Mouse (Mus musculus) adrenal gland, adult 10 weeks (tissue): ENCODE results near the gene Ghrl. TPM values are rescaled to one million over a fixed set of nuclear protein-coding genes. Genes with fewer than 3 reads are reported as not detected.

Source experiments
- polyA plus RNA-seq: library from polyadenylated mRNA; stranded (reverse); fragments of 350-450 nt; fragmentation: Illumina TruSeq; extraction: RNeasy Lipid Tissue Mini Kit (QIAGEN cat#74804); gene quantifications from one replicate; pipeline ENCODE4 v1.2.3, GENCODE M21; 2014; ENCODE audit warnings: low read depth, low replicate concordance

Ghrl gene
- not detected for polyA plus RNA-seq

DNA sequence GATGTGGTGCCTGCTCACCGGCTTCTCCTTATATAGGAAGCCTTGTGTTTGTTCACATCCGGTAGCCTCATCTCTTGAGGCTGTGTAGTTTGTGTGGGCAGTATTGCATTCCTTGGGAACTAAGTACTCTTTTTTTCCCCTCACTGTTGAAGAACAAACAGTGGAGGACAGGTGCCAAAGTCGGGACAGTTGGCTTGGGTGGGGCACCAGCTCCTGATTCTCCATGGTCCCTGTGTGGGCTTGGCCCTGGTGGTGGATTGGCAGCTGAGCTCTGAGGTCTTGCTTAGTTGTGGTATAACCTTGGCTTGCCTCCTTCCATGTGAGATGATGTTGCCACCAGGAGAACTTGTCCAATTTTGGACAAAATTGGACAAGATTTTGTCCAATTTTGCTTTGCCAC lies at the start of gene Ghrl:
Gene Ghrl, minus strand, starts transcription at position 3 of the 400 bp plus-strand sequence.

DNA sequence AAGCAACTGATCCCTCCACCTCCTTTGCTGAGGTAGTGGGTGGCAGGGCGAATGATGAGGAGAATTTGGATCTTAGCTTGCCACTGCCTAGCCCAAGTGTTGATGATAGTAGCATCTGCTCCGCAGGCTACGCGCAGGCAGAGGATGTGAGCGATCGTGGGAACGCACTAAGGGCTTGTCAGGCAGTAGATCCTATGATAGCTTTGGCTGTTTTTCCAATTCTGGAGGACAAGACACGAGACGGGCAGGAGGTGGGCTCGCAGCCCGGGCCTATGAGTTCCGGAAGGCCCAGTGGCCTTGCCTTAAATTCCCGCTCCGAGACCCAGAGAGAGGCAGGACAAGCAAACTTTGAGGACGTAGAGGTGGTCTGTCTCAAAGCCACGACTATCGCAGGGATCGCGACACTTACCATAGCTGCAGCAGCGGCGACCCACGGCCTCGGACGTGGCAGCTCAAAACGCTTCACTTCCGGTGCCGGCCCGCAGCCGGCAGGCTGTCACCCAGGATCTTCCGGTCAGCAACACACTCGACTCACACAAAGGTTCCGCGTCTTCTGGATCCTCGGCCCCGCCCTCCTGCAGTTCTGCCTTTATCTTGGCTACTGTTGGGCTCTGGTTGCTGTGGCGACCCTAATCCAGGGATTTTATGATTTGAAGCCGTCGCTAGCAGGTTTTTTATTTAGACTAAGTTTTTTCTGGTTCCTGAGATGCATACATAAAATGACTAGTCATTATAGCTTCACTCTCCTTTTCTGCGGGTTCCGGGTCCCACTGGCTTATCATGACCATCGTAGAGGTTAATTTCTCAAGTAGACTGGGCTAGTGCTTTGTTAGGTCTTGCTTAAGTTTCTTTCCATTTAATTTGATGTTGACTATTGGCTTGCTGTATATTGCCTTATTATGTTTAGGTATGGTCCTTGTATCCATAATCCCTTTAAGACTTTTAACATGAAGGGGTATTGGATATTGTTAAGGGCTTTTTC lies 20.8 kb upstream of the Ghrl start, which contains the start of gene Sec13:
Gene Sec13, minus strand, starts transcription at position 508 of the 982 bp plus-strand sequence.

DNA sequence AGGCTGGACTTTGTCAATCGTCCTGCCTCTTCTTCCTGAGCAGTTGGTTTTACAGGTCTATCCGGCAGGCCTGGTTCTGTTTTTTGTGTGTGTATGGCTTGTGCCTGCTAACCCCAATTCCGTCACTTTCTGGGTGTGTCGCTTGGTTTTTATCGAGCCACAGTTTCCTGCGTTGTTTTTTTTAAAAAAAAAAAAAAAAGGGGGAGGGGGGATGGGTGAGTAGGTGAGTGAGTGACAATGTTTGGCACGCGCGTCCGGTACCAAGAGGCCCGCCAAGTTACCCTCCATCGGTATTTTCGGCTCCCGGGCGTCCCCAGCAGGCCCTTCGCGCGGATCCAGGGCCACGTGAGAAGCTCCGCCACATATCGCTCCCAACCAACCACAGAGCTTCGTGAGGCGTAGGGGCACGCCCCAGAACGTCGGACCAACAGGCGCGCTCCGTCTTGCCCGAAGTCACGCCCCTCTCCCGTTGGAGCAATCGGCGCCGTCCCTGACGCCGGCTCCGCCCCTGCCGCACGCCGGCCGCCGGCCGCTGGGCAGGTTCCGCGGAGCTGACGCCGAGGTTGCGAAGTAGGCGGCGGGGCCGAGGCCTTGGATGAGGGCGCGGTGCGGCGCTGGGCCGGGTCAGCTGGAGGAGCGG lies 23.0 kb downstream of the Ghrl start, which contains the start of gene Tatdn2:
Gene Tatdn2, plus strand, starts transcription at position 469 of the 640 bp plus-strand sequence.

Other genes starting within 250 kb of the Ghrl start
- gene Il17rc, start 248.5 kb downstream of the Ghrl start, polyA plus RNA-seq: 0.99 TPM
- gene Creld1, start 236.6 kb downstream of the Ghrl start, polyA plus RNA-seq: 6.1 TPM
- not detected for gene Prrt3, start 217.9 kb downstream of the Ghrl start, polyA plus RNA-seq
- gene Emc3, start 188.2 kb downstream of the Ghrl start, polyA plus RNA-seq: 166 TPM
- gene Fancd2, start 188.2 kb downstream of the Ghrl start, polyA plus RNA-seq: 0.82 TPM
- not detected for gene Fancd2os, start 119.2 kb downstream of the Ghrl start, polyA plus RNA-seq
- 81.6 TPM for gene Brk1, start 115.1 kb downstream of the Ghrl start, polyA plus RNA-seq
- 38.0 TPM for gene Vhl, start 95.9 kb downstream of the Ghrl start, polyA plus RNA-seq
- 3.8 TPM for gene Irak2, start 81.4 kb downstream of the Ghrl start, polyA plus RNA-seq
- gene Tatdn2, start 22.8 kb downstream of the Ghrl start, polyA plus RNA-seq: 16.3 TPM
- gene Sec13, start 20.9 kb upstream of the Ghrl start, polyA plus RNA-seq: 25.6 TPM